Mouse (Mus musculus) CH12.LX (cell line): ENCODE measurements around the gene Emc7. TPM values are rescaled to one million over a fixed set of nuclear protein-coding genes. Genes with fewer than 3 reads are reported as not detected.

ENCODE experiments used
- DNase-seq: peaks from one replicate; pipeline ENCODE4 v3.0.0-alpha.2; 2013; ENCODE audit errors: extremely low read depth
- H3K27ac ChIP-seq: 2 replicates; pipeline ENCODE4 v1.5.1; 2012; ENCODE audit warnings: low read depth, mild to moderate bottlenecking, control low read depth, moderate library complexity; ENCODE audit not compliant: insufficient read depth
- H3K27me3 ChIP-seq: replicated peaks from 2 replicates; pipeline ENCODE3; 2012; ENCODE audit warnings: inconsistent platforms
- H3K36me3 ChIP-seq, 2 experiments: replicated peaks in 1 of 2; 2 replicates each; pipeline versions ENCODE3 to v1.6.1; 2012; ENCODE audit warnings: inconsistent platforms in 1 of 2, low read length in 1 of 2, mild to moderate bottlenecking in 1 of 2, mixed read lengths in 1 of 2, moderate library complexity in 1 of 2; ENCODE audit not compliant: control insufficient read depth in 1 of 2, insufficient read depth in 1 of 2
- H3K4me1 ChIP-seq, 2 experiments: 2 replicates each; pipeline ENCODE4 v1.6.1; 2012; ENCODE audit warnings: inconsistent platforms in 1 of 2, moderate library complexity in 1 of 2; ENCODE audit not compliant: insufficient read depth in 2 of 2, control insufficient read depth in 1 of 2
- H3K4me2 ChIP-seq: 2 replicates; pipeline ENCODE4 v1.6.1; 2012; ENCODE audit warnings: low read depth, mild to moderate bottlenecking, control low read depth; ENCODE audit not compliant: poor library complexity, insufficient read depth, severe bottlenecking
- H3K4me3 ChIP-seq, 3 experiments: fragments of 150-350 bp in 1 of 3; sonication (generic) in 1 of 3; replicated peaks in 1 of 3; 2 replicates each; pipeline versions ENCODE3 to v1.5.1; 2011 to 2012; ENCODE audit warnings: low read depth in 2 of 3, low read length in 2 of 3, mild to moderate bottlenecking in 2 of 3, moderate library complexity in 2 of 3, control low read depth in 1 of 3, improper control_type of control experiment in 1 of 3, inconsistent platforms in 1 of 3, mixed read lengths in 1 of 3; ENCODE audit not compliant: poor library complexity in 1 of 3
- H3K79me2 ChIP-seq: replicated peaks from 2 replicates; pipeline ENCODE4 v1.6.1; 2012; ENCODE audit warnings: mild to moderate bottlenecking, moderate library complexity; ENCODE audit not compliant: control insufficient read depth, poor library complexity, insufficient read depth, severe bottlenecking; ENCODE audit errors: extremely low read depth
- H3K9ac ChIP-seq: 2 replicates; pipeline ENCODE4 v1.6.1; 2012; ENCODE audit warnings: low read depth, mild to moderate bottlenecking, control low read depth, moderate library complexity; ENCODE audit not compliant: insufficient read depth
- H3K9me3 ChIP-seq: replicated peaks from 2 replicates; pipeline ENCODE3; 2012; ENCODE audit warnings: low read length, inconsistent platforms, mixed read lengths
- BHLHE40 ChIP-seq: IDR thresholded peaks from 2 replicates; pipeline ENCODE4 v1.6.1; 2011; ENCODE audit warnings: mild to moderate bottlenecking, low read depth, low read length, improper control_type of control experiment
- E2F4 ChIP-seq: IDR thresholded peaks from 2 replicates; pipeline ENCODE4 v1.6.1; 2011; ENCODE audit warnings: low read depth, low read length, improper control_type of control experiment; ENCODE audit not compliant: insufficient replicate concordance
- ELF1 ChIP-seq: IDR thresholded peaks from 2 replicates; pipeline ENCODE4 v1.6.1; 2014; ENCODE audit warnings: low read depth, mild to moderate bottlenecking, inconsistent platforms, low read length, improper control_type of control experiment
- EP300 ChIP-seq: IDR thresholded peaks from 2 replicates; pipeline ENCODE4 v1.6.1; 2011; ENCODE audit warnings: low read length, improper control_type of control experiment
- IRF4 ChIP-seq: IDR thresholded peaks from 2 replicates; pipeline ENCODE4 v1.6.1; 2014; ENCODE audit warnings: low read depth, mild to moderate bottlenecking, inconsistent platforms, low read length, improper control_type of control experiment
- JUN ChIP-seq: IDR thresholded peaks from 2 replicates; pipeline ENCODE4 v1.6.1; 2011; ENCODE audit warnings: low read depth, mild to moderate bottlenecking, low read length, improper control_type of control experiment, moderate library complexity; ENCODE audit not compliant: insufficient read depth
- JUND ChIP-seq: conservative IDR thresholded peaks from 2 replicates; pipeline ENCODE4 v1.6.1; 2011; ENCODE audit warnings: low read depth, low read length, improper control_type of control experiment
- KAT2A ChIP-seq: IDR thresholded peaks from 2 replicates; pipeline ENCODE4 v1.6.1; 2012; ENCODE audit warnings: low read length, improper control_type of control experiment, inconsistent platforms; ENCODE audit not compliant: insufficient replicate concordance
- MAX ChIP-seq: IDR thresholded peaks from 2 replicates; pipeline ENCODE4 v1.6.1; 2011; ENCODE audit warnings: low read length, improper control_type of control experiment
- MAZ ChIP-seq: IDR thresholded peaks from 2 replicates; pipeline ENCODE4 v1.6.1; 2012; ENCODE audit warnings: low read depth, mild to moderate bottlenecking, inconsistent platforms, low read length, improper control_type of control experiment, moderate library complexity
- NELFE ChIP-seq: IDR thresholded peaks from 2 replicates; pipeline ENCODE4 v1.6.1; 2011; ENCODE audit warnings: low read depth, low read length, improper control_type of control experiment
- POLR2AphosphoS2 ChIP-seq: IDR thresholded peaks from 2 replicates; pipeline ENCODE4 v1.6.1; 2011; ENCODE audit warnings: low read depth, low read length, improper control_type of control experiment
- RAD21 ChIP-seq: IDR thresholded peaks from 2 replicates; pipeline ENCODE4 v1.6.1; 2011; ENCODE audit warnings: low read depth, mild to moderate bottlenecking, low read length, improper control_type of control experiment, moderate library complexity
- RCOR1 ChIP-seq: conservative IDR thresholded peaks from 2 replicates; pipeline ENCODE4 v1.6.1; 2012; ENCODE audit warnings: low read depth, mild to moderate bottlenecking, inconsistent platforms, low read length, improper control_type of control experiment
- TCF12 ChIP-seq: IDR thresholded peaks from 2 replicates; pipeline ENCODE4 v1.6.1; 2014; ENCODE audit warnings: low read depth, mild to moderate bottlenecking, inconsistent platforms, low read length, improper control_type of control experiment
- UBTF ChIP-seq: IDR thresholded peaks from 2 replicates; pipeline ENCODE4 v1.6.1; 2012; ENCODE audit warnings: low read depth, mild to moderate bottlenecking, inconsistent platforms, low read length, improper control_type of control experiment, moderate library complexity
- ZC3H11A ChIP-seq: IDR thresholded peaks from 2 replicates; pipeline ENCODE4 v1.6.1; 2012; ENCODE audit warnings: low read depth, mild to moderate bottlenecking, inconsistent platforms, low read length, improper control_type of control experiment
- ZKSCAN1 ChIP-seq: IDR thresholded peaks from 2 replicates; pipeline ENCODE4 v1.6.1; 2012; ENCODE audit warnings: low read depth, inconsistent platforms, low read length, improper control_type of control experiment, borderline replicate concordance
- dilution Hi-C: fragments of 300-500 bp; cut with MboI; formaldehyde crosslinking; loops from 2 replicates; pipeline ENCODE4 v1.14.3; 2020; ENCODE audit warnings: low sequenced_read_pairs; ENCODE audit not compliant: extremely low pct_unique_long_range_greater_than_20kb, extremely low pct_ligation_motif_present
- in situ Hi-C: fragments of 300-500 bp; cut with MboI; formaldehyde crosslinking; loops from 3 replicates; pipeline ENCODE4 v1.14.3; 2019; ENCODE audit warnings: low sequenced_read_pairs, low pct_ligation_motif_present, low pct_unique_long_range_greater_than_20kb, mixed read lengths
- polyA plus RNA-seq: library from polyadenylated mRNA; unstranded; fragments of >175 nt; gene quantifications from 2 replicates; pipeline ENCODE4 v1.2.1, GENCODE M21; 2012; ENCODE audit warnings: low read depth; ENCODE audit not compliant: insufficient read length
- total RNA-seq, 2 experiments: library from RNA; depleted of rRNA; stranded (reverse); fragments of 300-350 nt in 1 of 2; fragments of >200 nt in 1 of 2; gene quantifications; 2 replicates each; pipeline ENCODE4 v1.2.3; 2012 to 2014

The Emc7 gene
- total and polyA plus RNA-seq, 3 experiments, result 16.5 to 26.6 (median 25.6) TPM

- DNase-seq, result no peak
- Histone ChIP-seq H3K27me3 (no peaks in the 10 kb centered on the region), H3K4me3 (no peak overlapping the region), H3K9me3 (no peaks in the 10 kb centered on the region), H3K4me1 (no peaks in the 10 kb centered on the region), H3K4me2 (no peak overlapping the region), H3K27ac (no peak overlapping the region), H3K9ac (no peak overlapping the region), H3K36me3 (peaks cover 22 to 60% of the 10 kb centered on the region in 2 experiments), H3K79me2 (no peaks in the 10 kb centered on the region)
- in situ Hi-C loops, result no loop called here
- dilution Hi-C loops, result no loop called here
- TF ChIP-seq ZC3H11A (no peak), MAZ (no peak)
Measured at GRCm38 (mm10) chr2:112469542-112469941, 14.7 kb downstream of the Emc7 start.

- H3K4me3 ChIP-seq, result no peak overlapping the region
- no peaks in the 10 kb centered on the region for H3K4me1 ChIP-seq
- no peak overlapping the region for H3K4me2 ChIP-seq
- H3K36me3 ChIP-seq, result peaks cover 16 to 55% of the 10 kb centered on the region in 2 experiments
- no peaks in the 10 kb centered on the region for H3K79me2 ChIP-seq
- no peak overlapping the region for H3K27ac ChIP-seq
- no peak overlapping the region for H3K9ac ChIP-seq
- H3K27me3 ChIP-seq, result no peaks in the 10 kb centered on the region
- in situ Hi-C loops, result loop anchor here (10.0 kb wide), 1 partner anchor 206 kb away; the partner anchor contains the start of genes Gm21985, Nop10 and Slc12a6
- TF ChIP-seq MAX, result no peak
- no peak for TF ChIP-seq BHLHE40
- TF ChIP-seq JUN, result no peak
- TF ChIP-seq ELF1, result no peak
- no peak for TF ChIP-seq UBTF
- no peak for TF ChIP-seq KAT2A
- no peak for TF ChIP-seq JUND
- TF ChIP-seq TCF12, result no peak
- TF ChIP-seq EP300, result no peak
- TF ChIP-seq ZKSCAN1, result no peak
- no peak for TF ChIP-seq NELFE
- no peak for TF ChIP-seq RCOR1
- no peak for TF ChIP-seq RAD21
- no peak for TF ChIP-seq MAZ
- TF ChIP-seq E2F4, result no peak
- no peak for TF ChIP-seq IRF4
- TF ChIP-seq POLR2AphosphoS2, result no peak
- DNase-seq, result no peak
- no peaks in the 10 kb centered on the region for H3K9me3 ChIP-seq
- dilution Hi-C loops, result no loop called here
Measured at GRCm38 (mm10) chr2:112470961-112471381, 16.2 kb downstream of the Emc7 start.
